Mouse (Mus musculus) layer of hippocampus, adult 9-10 months (tissue): Measurements from ENCODE around the gene a.
"Not testable (repeated sequence)": the region's sequence is repeated elsewhere in the genome, so short reads cannot be mapped to it uniquely, and the experiment has no call there.

Experiments
- DNase-seq: peaks from one replicate; pipeline ENCODE4 v3.0.0; 2022; ENCODE audit warnings: low spot score

The a gene

DNA sequence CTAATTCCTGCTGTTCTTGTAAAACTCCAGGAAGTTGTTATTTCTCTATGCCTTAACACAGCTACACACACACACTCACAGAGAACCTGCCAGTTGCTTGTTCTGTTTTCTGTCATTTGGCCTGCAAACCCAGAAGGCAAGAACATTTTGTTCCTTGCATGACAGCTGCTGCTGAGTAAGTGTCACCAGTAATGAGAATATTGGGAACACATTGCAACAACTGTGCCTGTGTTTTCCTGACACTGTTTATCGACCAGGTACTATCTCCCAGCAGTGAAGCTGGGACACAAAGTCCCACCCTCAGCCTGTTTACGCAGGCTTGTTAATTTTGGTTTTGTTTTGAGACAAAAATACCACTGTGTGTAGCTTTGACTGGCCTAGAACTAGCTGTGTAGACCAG is 261.5 kb downstream of the a start:
- peak; percentile 12 for DNase-seq

DNA sequence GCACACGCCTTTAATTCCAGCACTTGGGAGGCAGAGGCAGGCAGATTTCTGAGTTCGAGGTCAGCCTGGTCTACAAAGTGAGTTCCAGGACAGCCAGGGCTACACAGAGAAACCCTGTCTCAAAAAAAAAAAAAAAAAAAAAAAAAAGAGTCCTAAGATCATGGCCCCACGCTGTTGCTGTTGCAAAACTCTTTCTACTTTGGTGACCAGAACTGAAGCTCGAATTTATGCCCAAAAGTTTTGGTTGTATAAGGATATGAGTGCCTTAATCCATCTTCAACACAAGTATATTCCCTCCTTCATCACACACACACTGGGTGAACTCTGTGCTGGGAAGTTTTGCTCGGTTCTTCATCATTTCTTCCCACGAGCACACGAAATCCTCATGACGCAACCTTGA is 262.3 kb downstream of the a start:
- DNase-seq: not testable (repeated sequence)

DNA sequence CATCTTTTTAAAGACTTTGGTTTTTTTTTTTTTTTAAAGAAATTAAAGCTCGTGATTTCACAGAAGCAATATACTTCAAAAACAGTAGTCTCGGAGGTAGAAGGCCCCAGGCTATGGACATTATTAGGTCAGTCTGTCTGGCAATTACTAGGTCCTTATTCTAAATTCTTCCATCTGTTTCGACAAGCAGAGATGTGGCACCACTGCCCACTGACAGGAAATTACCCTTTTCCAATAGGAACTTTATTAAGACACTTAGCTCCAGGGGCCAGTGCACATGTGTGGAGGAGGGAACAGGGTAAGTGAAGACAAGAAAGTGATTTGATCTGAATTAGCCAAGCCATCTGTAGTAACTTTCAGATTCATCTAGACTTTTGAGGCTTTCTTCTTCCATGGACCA is 263.5 kb downstream of the a start:
- DNase-seq: no peak

DNA sequence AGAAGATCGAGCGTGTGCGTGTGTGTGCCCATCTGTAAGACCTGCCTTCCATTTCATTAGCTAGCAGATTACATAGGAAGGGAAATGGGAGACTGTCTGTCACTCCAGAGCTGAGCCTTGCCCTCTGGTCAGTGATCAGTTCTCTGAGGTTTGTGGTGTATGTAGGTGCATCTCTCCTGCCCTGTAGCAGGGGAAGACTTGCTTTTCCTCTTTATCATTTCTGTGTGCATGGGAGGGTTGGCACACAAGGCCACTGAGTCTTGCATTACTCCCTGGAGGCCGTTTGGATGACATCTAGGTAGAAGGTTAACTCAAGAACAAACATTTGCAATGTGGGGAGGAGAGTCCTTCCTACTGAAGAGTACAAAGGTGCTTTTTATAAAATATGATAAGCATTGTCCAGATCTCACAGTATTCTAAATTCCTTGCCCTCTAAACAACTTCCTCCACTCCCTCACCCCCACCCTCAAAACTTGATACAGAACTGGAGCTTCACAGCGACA is 264.9 kb downstream of the a start:
- no peak for DNase-seq

DNA sequence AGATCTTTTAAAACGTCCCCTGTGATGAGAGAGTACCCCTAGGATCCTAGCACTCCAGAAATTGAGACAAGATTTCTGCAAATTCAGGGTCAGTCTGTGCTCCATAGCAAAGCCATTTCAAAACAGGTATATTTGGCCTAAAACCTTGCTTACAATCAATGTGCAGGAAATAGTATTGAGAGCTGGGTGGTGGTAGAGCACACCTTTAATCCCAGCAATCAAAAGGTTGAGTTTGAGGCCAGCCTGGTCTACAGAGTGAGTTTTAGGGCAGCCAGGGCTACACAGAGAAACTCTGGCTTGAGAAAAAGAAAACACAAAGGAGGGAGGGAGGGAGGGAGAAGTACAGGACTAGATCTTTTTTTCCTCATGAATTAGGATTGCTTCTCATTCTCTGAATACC is 266.2 kb downstream of the a start:
- DNase-seq: no peak

DNA sequence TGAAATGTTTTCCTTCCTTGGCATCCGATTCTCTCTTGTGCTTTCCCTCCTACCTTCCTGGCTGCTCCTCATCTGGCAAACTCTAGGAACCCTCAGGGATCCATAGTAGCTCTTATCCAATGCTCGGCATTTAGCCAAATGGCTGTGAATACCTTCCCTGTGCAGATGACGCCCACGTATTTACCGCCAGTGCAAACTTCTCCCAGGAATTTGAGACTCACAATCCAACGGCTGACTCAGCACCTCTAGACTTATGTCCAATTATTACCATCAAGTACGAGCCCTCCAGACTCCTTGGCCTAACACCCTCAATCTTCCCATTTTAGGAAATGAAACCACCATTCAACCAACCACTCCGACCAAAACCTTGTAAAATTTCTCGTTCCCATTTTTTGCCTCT is 279.8 kb downstream of the a start:
- no peak for DNase-seq

DNA sequence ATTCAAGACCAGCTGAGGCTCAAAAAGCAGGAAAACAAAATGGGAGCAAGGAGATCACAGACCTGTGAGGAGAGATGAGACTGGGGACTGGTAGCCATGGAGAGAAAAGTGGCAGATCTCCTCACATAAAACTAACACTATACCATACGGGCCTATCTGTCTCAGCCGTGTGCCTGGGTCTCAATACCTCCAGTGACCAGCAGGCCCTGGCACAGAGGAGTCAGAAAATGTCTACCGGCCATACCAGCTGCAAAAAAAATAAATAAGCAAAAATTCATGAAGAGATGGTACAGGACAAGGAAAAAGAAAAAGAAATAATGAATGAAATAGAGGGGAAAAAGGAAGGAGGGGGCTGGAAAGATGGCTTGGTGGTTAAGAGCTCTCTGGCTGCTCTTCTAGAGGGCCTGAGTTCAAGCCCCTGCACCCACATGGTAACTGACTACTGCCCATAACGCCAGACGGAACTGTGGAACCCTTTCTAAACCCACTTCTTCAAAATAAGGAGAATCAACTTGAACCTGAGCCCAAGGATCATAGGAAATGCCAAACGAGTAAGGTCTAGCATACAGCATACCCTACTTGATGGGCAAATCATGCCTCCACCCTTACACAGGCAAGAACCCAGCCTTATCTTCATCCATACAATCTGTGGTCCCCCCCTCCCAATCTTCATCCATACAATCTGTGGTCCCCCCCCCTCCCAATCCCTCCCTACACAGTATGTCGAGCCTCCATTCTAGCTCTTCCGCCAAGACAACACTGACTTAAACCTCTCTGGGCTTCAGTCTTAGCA is 281.3 kb downstream of the a start:
- no peak for DNase-seq

DNA sequence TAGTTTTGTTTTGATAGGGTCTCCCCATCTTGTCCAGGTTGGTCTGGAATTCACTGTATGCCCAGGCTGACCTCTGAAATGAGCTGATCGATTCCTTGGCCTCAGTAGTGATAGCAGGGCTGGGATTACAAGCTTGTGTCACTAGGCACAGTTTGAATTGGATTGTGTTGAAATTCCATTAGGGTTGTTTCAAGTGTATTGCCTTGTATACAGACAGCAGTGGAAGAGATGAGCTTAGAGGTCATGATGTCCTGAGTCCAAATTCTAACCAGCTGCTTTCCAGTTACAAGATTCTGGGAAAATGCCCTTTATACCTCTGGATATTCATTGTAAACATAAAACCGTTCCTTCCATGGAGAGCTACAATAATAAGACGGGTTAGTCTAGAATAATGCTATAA is 282.1 kb downstream of the a start:
- DNase-seq: no peak

DNA sequence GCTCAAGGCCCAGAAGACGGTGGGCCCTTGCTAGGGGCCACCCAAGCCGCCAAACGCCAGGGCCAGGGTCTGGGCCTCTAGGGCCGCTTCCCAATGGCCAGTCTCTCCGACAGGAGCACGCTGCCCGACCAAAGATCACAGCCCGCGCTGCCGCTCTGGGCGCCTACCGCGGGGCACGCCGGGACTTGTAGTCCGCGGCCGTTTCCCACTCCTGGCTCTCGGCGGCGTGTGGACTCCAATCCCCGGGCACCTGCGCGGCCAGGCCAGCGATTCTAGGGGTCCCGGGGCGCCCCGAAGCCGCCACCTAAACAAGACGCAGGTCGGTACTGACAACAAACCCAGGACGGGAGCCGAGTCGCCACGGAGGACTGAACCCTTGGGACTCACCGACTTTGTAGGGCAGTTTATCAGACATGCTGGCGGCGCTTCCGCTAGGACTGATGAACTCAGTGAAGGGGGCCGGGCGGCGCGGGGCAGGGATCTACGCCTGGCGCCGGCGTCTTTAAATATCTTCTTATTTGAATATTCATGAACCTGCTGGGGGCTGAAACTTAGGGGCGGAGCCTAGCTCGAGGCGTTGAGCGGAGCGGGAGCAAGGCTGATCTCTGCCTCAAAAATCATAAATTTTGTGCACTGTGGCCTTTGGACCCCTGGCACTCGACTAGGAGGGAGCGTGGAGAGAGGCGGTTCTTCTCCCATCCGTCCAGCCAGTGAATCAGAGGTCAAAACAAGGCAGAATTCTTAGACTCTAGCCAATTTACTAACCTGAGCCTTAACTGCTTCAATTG is 283.0 kb downstream of the a start, which contains the start of gene Ahcy:
Ahcy (minus strand) TSS at position 520 of the 788 bp plus-strand sequence.
- DNase-seq: peak; percentile 82

DNA sequence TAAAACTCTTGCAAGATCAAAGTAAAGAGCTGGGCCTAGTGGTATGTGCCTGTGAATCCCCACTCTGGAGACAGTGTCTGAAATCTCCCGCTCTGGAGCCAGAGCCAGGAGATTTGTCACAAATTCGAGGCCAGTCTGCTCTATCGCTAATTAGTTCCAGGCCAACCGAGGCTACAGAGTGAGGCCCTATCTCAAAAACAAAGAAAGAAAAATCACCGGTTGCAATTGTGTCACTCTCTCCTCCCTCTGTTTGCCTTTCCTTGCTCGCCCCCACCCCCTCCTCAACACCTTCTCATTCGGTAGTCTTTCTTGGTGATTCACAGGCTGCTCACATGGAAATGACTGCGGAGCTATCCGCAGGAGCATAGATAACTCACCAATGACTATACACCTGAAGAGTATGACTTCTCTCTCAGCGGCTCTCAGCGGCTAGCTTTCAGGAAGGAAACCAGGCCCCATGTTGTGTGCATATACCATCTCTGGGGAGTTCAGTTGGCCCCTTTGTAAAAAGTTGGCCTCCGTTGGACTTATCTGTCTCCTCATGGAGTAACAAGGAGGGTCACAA is 283.6 kb downstream of the a start:
- no peak for DNase-seq

DNA sequence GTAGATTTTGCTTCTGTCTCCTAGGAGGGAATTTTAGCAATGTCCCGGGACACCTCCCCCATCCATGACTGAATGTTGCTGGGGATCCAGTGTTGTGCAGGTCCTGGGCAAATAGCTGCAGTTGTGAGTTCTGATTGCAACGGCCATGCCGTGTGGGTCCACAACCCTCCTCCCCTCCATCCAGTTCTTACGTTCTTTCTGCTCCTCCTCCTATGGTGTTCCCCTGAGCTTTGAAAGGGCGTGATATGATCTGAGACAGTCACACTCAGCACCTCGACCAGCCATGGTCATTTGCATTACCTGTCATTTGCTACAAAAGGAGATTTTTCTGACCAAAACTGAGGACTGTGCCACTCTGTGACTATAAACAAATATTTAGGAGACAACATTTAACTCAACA is 284.4 kb downstream of the a start:
- DNase-seq: no peak

DNA sequence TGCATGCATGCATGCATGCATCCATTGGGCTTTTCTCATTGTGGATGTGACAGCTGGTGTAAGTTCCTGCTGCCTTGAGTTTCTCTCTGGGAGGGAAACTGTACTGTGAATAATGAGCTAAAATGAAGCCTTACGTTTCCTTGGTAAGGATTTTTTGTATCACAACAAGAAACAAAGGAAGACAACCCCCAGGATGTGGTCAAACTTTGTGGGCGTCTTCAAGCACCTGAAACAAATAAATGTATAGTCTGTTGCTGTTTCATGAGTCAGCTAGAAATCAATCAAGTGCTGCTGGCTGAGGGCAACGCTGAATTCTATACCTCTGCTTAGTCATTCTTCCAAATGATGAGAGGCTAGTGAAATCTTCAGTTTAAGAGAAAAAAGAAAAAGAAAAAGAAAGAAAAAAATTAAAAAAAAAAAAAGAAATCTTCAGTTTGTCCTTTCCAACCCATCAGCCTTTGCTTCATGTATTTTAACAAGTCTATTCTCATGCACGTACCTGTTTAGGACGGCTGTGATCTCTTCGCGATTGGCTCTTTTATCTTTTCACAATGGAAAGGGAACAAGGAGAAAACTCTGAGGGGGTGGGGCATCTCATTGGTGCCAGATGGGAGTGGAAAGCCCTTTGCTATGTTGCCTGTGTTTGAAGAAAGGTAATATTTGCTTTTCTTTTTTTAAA is 288.4 kb downstream of the a start:
- DNase-seq: no peak

DNA sequence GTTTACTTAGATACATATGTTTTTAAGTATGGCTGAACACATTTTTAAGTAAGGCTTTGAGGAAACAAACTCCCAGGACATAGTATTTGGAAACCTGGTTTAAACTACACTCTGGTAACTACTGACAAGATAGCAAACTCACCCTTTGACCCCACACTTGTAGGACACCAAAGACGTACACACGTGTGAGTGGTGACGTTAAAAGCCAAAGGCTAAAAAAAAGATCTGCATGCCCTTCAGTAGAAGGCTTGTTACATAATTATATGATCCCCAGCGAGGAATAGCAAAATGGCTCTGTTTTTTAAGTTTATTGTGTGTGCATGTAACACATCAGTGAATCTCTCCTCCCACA is 289.0 kb downstream of the a start:
- no peak for DNase-seq

DNA sequence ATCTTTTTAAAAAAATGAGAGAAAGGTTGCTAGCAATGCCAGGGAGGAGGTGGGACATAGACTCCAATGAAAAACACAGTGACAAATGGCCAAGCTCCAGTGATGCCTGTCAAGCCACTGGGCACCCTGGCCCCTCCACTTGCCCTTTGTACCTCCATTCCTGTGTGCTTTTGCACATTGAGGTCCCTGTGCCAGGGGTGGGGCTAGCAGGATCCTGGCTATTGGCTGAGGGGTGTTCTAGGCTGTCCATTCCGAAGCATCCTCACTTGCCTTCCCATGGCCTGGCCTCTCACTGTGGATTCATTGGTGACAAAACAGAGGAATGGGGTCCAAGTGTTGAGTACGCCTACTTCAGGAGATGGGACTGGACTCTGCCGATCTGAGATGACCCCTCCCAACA is 289.9 kb downstream of the a start:
- DNase-seq: no peak

DNA sequence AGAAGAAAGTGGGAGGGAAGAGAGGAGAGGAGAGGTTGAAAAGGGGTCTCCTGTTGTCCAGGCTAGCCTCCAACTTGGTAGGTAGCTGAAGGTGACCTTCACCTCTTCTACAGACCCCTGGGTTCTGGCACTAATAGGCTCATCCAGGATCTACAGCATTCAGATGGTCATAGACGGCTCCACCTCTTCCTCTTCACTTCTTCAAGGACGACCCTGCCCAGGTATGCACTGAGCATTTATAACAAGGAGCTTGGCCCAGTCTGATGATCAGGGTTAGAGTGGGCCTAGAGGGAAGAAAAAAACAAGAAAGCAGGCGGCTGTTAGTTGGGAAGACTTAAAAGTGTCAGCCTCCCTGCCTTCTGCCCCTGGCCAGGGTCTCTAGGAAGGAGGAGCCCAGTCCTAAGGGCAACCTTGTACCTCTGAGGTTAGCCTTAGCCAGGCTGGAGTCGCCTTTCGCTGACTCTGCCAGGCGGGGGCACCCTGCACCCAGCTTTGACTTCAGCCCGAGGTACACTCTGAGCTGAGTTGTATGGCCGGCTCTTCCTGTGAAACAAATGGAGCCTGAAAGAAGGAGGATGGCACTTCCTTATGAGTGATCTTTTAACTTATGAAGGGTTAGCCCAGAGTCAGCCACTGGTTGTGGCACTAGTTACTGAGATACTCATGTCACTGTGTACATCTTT is 291.1 kb downstream of the a start:
- DNase-seq: no peak

DNA sequence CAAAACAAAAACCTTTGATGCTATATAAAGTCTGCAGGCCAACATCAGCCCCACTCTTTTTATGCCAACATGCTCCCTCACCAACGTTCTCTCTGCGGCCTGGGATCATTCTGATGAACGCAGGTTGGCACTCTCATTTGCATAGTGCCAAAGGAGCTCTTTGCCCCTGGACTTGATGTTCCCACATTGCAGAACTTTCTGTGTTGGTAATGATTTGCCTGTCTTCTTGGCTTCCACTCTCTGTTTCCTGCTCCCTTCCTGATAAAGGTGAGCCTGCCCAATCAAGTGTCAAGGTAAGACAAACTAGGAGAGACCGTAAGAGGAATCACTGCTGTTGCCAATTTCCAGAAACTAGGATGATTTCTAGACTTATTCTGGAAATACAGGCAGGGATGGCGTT is 293.3 kb downstream of the a start:
- no peak for DNase-seq

DNA sequence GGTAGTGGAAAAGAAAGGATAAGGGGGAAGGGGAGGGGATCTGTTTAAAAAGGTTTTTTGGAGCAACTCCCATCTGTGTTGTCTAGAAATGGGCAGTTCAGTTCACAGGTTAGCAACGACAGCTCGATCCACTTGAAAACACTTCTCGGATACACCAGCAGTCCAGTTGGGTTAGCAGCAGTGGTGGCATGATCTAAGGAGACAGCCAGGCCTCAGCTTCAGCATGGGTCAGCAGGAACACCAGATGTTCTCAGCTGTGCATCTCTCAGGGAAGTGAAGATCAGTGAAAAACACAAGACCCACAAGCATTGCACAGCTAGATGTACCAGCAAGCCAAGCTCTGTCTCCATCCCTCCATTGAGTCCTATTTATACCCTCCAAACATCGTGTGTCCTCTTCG is 295.1 kb downstream of the a start:
- no peak for DNase-seq

DNA sequence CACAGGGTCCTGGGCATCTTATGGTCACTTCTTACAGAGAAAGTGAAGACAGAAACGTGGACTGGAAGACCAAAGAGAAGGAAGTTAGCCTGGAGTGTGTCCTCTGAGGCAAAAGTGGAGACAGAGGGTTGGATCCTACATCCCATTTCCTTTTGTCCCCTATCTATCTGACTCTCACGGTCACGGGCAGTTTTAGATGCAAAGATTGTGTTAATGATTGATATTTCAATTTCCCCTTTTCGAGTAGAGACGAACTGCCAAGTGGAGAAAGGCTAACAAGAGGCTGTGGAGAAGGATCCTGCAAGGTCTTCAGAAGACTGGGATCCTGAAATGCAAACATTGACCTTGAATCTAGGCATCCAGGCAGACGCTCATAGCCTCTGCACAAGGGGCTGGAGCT is 297.1 kb downstream of the a start:
- no peak for DNase-seq

DNA sequence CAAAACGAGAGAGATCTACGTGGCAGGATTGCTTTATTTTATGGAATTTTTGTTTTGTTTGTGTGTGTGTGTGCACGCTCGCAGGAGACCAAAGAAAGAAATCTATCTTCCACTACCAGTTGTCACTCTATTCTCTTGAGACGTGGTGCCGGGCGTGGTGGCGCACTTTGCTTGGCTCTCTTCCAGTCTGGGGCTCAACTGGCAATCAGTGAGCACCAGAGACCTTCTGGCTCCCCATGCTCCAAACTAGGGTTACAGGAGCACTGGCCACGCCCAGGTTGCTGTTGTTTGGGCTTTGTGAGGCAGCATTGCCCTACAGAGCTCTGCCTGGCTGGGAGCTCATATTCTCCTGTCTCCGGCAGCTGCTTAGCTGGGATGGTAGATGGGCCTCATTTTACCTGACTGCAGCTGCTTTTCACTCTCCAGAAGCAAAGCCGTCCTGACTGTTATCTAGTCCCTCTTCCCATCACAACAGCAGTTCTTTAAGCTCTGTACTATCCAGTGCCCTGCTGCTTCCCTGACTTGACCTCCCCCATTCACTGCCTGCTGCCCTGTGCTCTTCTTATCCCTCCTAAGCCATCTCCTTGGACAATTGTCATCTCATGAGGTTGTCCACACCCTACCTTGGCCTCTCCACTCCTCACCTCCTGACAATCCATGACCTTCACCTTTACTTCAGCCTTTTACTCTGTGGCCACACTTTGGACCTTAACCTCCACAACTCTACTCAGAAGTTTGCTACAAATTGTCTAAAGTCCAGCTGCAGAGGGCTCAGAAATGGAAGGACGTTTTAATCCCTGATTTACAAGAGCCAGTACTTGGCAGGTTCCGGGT is 299.9 kb downstream of the a start:
- DNase-seq: no peak

DNA sequence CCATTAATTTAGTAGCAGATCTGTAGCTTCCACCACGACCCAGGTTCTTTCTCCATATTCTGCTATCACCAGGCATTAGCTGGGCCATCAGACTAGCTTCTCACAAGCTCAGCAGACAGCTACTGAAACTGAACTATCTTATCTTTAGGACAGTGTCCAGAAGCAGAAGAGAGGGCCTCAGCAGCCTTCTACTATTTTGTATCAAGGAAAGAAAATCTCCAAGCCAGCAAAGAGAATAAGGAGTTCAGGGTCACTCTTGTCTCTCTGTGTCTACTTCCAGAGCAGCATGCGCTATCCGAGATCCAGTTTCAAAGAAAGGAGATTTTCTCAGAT is 300.5 kb downstream of the a start:
- no peak for DNase-seq

DNA sequence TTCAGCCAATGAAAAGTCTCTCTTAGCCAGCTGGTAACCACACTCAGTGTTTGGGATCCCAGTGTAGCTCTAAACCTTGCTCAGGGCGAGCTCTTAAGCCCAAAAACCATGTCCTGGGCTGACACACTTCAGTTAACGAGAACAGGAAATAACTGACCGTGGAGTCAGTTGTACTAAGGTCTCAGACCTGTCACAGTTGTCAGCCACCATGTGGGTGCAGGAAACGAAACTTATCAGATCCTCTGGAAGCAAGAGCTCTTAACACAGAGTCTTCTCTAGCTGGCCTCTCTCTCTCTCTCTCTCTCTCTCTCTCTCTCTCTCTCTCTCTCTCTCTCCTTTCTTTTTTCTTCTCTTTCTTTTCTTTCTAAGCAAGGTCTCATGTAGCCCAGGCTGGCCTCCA is 302.2 kb downstream of the a start:
- DNase-seq: no peak
